Mouse (Mus musculus): ENCODE results near the gene Duox1. TPM values are rescaled to one million over a fixed set of nuclear protein-coding genes. Genes with fewer than 3 reads are reported as not detected.

The Duox1 gene
- total and polyA plus RNA-seq, 3 experiments, result not detected

DNA sequence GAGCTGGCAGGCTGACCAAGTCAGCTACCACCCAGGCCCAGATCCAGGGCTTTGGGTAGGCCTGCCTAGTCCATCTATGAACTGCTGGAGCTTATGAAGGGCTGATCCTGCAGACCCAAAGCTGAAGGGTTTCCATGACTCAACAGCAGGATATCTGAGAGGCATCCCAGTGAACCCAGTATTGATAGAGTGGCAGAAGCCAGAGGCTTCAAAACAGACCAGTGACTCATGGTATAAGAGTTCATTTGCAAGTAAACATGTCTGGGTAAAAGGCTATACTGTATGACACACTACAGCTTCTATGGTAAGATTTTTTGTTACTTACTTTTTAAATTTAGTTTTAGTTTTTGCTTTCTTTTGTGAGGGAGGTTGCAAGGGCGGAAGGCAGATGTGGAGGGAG, 80.7 kb downstream of the Duox1 start:
- Histone ChIP-seq H3K9me3 (replicated peaks) (no peaks in the 10 kb centered on the region), H3K27me3 (ENCODE audit: insufficient read depth, low read length) (peaks cover 5% of the 10 kb centered on the region; the same call in 1 of the 2 replicates), H3K4me3 (ENCODE audit: low read depth, low read length) (no peak overlapping the region), H3K4me1 (ENCODE audit: insufficient read depth, low read depth, low read length) (no peaks in the 10 kb centered on the region), H3K36me3 (replicated peaks) (no peaks in the 10 kb centered on the region)
- ATAC-seq (ENCODE audit: extremely low read depth, insufficient number of reproducible peaks, low FRiP score, poor library complexity, severe bottlenecking) (no peak), DNase-seq (ENCODE audit: low spot score) (no peak)
- TF ChIP-seq POLR2AphosphoS5 (IDR thresholded peaks at IDR 0.05; ENCODE audit: insufficient replicate concordance, low read depth, low read length) (no peak), CTCF (IDR thresholded peaks at IDR 0.05; ENCODE audit: low read depth, low read length) (no peak), GATA1 (IDR thresholded peaks at IDR 0.05; ENCODE audit: borderline replicate concordance, low read length) (no peak), GATA2 (IDR thresholded peaks at IDR 0.05; ENCODE audit: borderline replicate concordance, low read depth, low read length) (no peak), TAL1 (conservative IDR thresholded peaks at IDR 0.05; ENCODE audit: low read depth, low read length) (no peak)

Other genes with a start within 250 kb of the Duox1 start
- gene Spg11, start 197.3 kb upstream of the Duox1 start, total RNA-seq (2014; fragmentation: Nextera tagmentation), result 10.4 and 15.5 TPM in 2 replicates
- 9.9 and 10.7 TPM in 2 replicates for gene Spg11, start 197.3 kb upstream of the Duox1 start, total RNA-seq (2017)
- 1.1 TPM in 2 replicates for gene Spg11, start 197.3 kb upstream of the Duox1 start, polyA plus RNA-seq (2012)
- 996 and 1,120 TPM in 2 replicates for gene B2m, start 168.0 kb upstream of the Duox1 start, total RNA-seq (2014; fragmentation: Nextera tagmentation)
- 2,007 and 2,025 TPM in 2 replicates for gene B2m, start 168.0 kb upstream of the Duox1 start, total RNA-seq (2017)
- gene B2m, start 168.0 kb upstream of the Duox1 start, polyA plus RNA-seq (2012), result 28.8 and 29.6 TPM in 2 replicates
- gene Trim69, start 155.0 kb upstream of the Duox1 start, total RNA-seq (2014; fragmentation: Nextera tagmentation), result not detected in 2 replicates
- not detected in 2 replicates for gene Trim69, start 155.0 kb upstream of the Duox1 start, total RNA-seq (2017)
- gene Trim69, start 155.0 kb upstream of the Duox1 start, polyA plus RNA-seq (2012), result not detected in 2 replicates
- gene Patl2, start 129.5 kb upstream of the Duox1 start, total RNA-seq (2014; fragmentation: Nextera tagmentation), result 1.1 and 1.9 TPM in 2 replicates
- 13.7 and 14.5 TPM in 2 replicates for gene Patl2, start 129.5 kb upstream of the Duox1 start, total RNA-seq (2017)
- 0.04 and 0.09 TPM in 2 replicates for gene Patl2, start 129.5 kb upstream of the Duox1 start, polyA plus RNA-seq (2012)
- gene Terb2, start 129.4 kb upstream of the Duox1 start, total RNA-seq (2014; fragmentation: Nextera tagmentation), result not detected in 2 replicates
- not detected in 2 replicates for gene Terb2, start 129.4 kb upstream of the Duox1 start, total RNA-seq (2017)
- not detected in 2 replicates for gene Terb2, start 129.4 kb upstream of the Duox1 start, polyA plus RNA-seq (2012)
- gene Sord, start 80.9 kb upstream of the Duox1 start, total RNA-seq (2014; fragmentation: Nextera tagmentation), result 211 and 213 TPM in 2 replicates
- 230 and 241 TPM in 2 replicates for gene Sord, start 80.9 kb upstream of the Duox1 start, total RNA-seq (2017)
- 91.7 and 102 TPM in 2 replicates for gene Sord, start 80.9 kb upstream of the Duox1 start, polyA plus RNA-seq (2012)
- gene Duox2, start 17.2 kb upstream of the Duox1 start, total RNA-seq (2014; fragmentation: Nextera tagmentation), result not detected in 2 replicates
- gene Duox2, start 17.2 kb upstream of the Duox1 start, total RNA-seq (2017), result 0.16 TPM in 1 of 2 replicates, not detected in the other
- gene Duox2, start 17.2 kb upstream of the Duox1 start, polyA plus RNA-seq (2012), result not detected in 2 replicates
- gene Duoxa2, start 16.8 kb upstream of the Duox1 start, total RNA-seq (2014; fragmentation: Nextera tagmentation), result not detected in 2 replicates
- gene Duoxa2, start 16.8 kb upstream of the Duox1 start, total RNA-seq (2017), result 0.16 TPM in 1 of 2 replicates, not detected in the other
- gene Duoxa2, start 16.8 kb upstream of the Duox1 start, polyA plus RNA-seq (2012), result not detected in 2 replicates
- not detected in 2 replicates for gene Duoxa1, start 1.9 kb upstream of the Duox1 start, total RNA-seq (2014; fragmentation: Nextera tagmentation)
- 0.11 TPM in 1 of 2 replicates, not detected in the other for gene Duoxa1, start 1.9 kb upstream of the Duox1 start, total RNA-seq (2017)
- gene Duoxa1, start 1.9 kb upstream of the Duox1 start, polyA plus RNA-seq (2012), result not detected in 2 replicates
- gene Shf, start 53.5 kb downstream of the Duox1 start, total RNA-seq (2014; fragmentation: Nextera tagmentation), result not detected in 2 replicates
- 0.22 and 0.35 TPM in 2 replicates for gene Shf, start 53.5 kb downstream of the Duox1 start, total RNA-seq (2017)
- gene Shf, start 53.5 kb downstream of the Duox1 start, polyA plus RNA-seq (2012), result 0.27 and 0.54 TPM in 2 replicates
- 0.19 TPM in 1 of 2 replicates, not detected in the other for gene Slc28a2, start 110.8 kb downstream of the Duox1 start, total RNA-seq (2014; fragmentation: Nextera tagmentation)
- 0.05 and 0.06 TPM in 2 replicates for gene Slc28a2, start 110.8 kb downstream of the Duox1 start, total RNA-seq (2017)
- 0.01 TPM in 1 of 2 replicates, not detected in the other for gene Slc28a2, start 110.8 kb downstream of the Duox1 start, polyA plus RNA-seq (2012)
- not detected in 2 replicates for gene Gm14085, start 169.3 kb downstream of the Duox1 start, total RNA-seq (2014; fragmentation: Nextera tagmentation)
- gene Gm14085, start 169.3 kb downstream of the Duox1 start, total RNA-seq (2017), result 0.06 and 0.22 TPM in 2 replicates
- gene Gm14085, start 169.3 kb downstream of the Duox1 start, polyA plus RNA-seq (2012), result 0.02 TPM in 1 of 2 replicates, not detected in the other

Measured in G1E (cell line).